Mouse (Mus musculus): Measurements from ENCODE around the gene Agmo. TPM values are rescaled to one million over a fixed set of nuclear protein-coding genes. Genes with fewer than 3 reads are reported as not detected.

Gene Agmo
- polyA plus RNA-seq, 1 experiment from 2014 or later, result 0.37 TPM

- Histone ChIP-seq H3K36me3 (no peaks in the 10 kb centered on the region), H3K27me3 (replicated peaks) (no peaks in the 10 kb centered on the region), H3K27ac (ENCODE audit: poor library complexity, severe bottlenecking) (no peak overlapping the region), H3K9me3 (replicated peaks) (no peaks in the 10 kb centered on the region), H3K4me3 (no peak overlapping the region), H3K9ac (no peak overlapping the region), H3K4me2 (no peak overlapping the region), H3K4me1 (replicated peaks) (no peaks in the 10 kb centered on the region)
- 76% methylated on average over 3 of the region's 3 CpGs for WGBS
- ATAC-seq (ENCODE audit: insufficient number of reproducible peaks, low FRiP score), result no peak
Observed at GRCm38 (mm10) chr12:37524662-37525061, 283.2 kb downstream of the Agmo start.

DNA sequence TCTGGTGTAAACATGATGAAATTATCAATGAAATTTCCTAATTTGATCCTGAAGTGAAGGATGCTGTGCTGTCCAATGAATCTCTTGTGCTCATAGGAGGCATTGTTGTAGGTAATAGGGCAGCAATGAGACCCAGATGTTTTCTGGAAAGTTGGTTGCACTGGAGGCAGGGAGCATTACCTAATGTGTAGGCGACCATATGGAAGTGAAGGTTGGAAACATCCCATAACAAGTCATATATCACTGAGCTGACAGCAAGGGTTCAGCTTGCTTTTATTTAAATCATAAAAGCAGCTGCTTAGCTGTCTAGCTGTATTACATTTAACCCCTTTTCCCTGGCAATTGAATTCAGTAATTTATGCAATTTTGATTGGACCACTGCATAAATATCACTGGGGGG lies 299.6 kb downstream of the Agmo start:
- H3K27ac ChIP-seq (ENCODE audit: poor library complexity, severe bottlenecking), result no peak overlapping the region
- H3K4me2 ChIP-seq, result no peak overlapping the region
- H3K9ac ChIP-seq, result no peak overlapping the region
- no peaks in the 10 kb centered on the region for H3K27me3 ChIP-seq (replicated peaks)
- H3K4me1 ChIP-seq (replicated peaks), result no peaks in the 10 kb centered on the region
- 69% methylated on average over 1 of the region's 1 CpGs for WGBS
- no peaks in the 10 kb centered on the region for H3K36me3 ChIP-seq
- no peaks in the 10 kb centered on the region for H3K9me3 ChIP-seq (replicated peaks)
- no peak for ATAC-seq (ENCODE audit: insufficient number of reproducible peaks, low FRiP score)
- no peak overlapping the region for H3K4me3 ChIP-seq

- no peaks in the 10 kb centered on the region for H3K9me3 ChIP-seq (replicated peaks)
- H3K4me3 ChIP-seq, result no peak overlapping the region
- no peak overlapping the region for H3K4me2 ChIP-seq
- no peak overlapping the region for H3K9ac ChIP-seq
- no peaks in the 10 kb centered on the region for H3K27me3 ChIP-seq (replicated peaks)
- H3K27ac ChIP-seq (ENCODE audit: poor library complexity, severe bottlenecking), result no peak overlapping the region
- ATAC-seq (ENCODE audit: insufficient number of reproducible peaks, low FRiP score), result no peak
- no peaks in the 10 kb centered on the region for H3K4me1 ChIP-seq (replicated peaks)
- 37% methylated on average over 1 of the region's 1 CpGs for WGBS
- H3K36me3 ChIP-seq, result no peaks in the 10 kb centered on the region
Observed at GRCm38 (mm10) chr12:37558284-37558683, 316.8 kb downstream of the Agmo start.

GRCm38 (mm10) chr12:37565882-37566596 lies 324.6 kb downstream of the Agmo start:
- H3K4me3 ChIP-seq, result no peak overlapping the region
- H3K36me3 ChIP-seq, result no peaks in the 10 kb centered on the region
- WGBS, result 73% methylated on average over 5 of the region's 5 CpGs
- no peak for ATAC-seq (ENCODE audit: insufficient number of reproducible peaks, low FRiP score)
- H3K9me3 ChIP-seq (replicated peaks), result no peaks in the 10 kb centered on the region
- no peak overlapping the region for H3K27ac ChIP-seq (ENCODE audit: poor library complexity, severe bottlenecking)
- no peak overlapping the region for H3K4me2 ChIP-seq
- H3K4me1 ChIP-seq (replicated peaks), result no peaks in the 10 kb centered on the region
- H3K27me3 ChIP-seq (replicated peaks), result no peaks in the 10 kb centered on the region
- H3K9ac ChIP-seq, result no peak overlapping the region

- 70% methylated on average over 3 of the region's 3 CpGs for WGBS
- no peak overlapping the region for H3K27ac ChIP-seq (ENCODE audit: poor library complexity, severe bottlenecking)
- no peaks in the 10 kb centered on the region for H3K27me3 ChIP-seq (replicated peaks)
- no peaks in the 10 kb centered on the region for H3K4me1 ChIP-seq (replicated peaks)
- H3K9me3 ChIP-seq (replicated peaks), result peaks cover 5% of the 10 kb centered on the region; the same call in 1 of the 2 replicates
- H3K36me3 ChIP-seq, result no peaks in the 10 kb centered on the region
- no peak overlapping the region for H3K4me3 ChIP-seq
- no peak overlapping the region for H3K4me2 ChIP-seq
- ATAC-seq (ENCODE audit: insufficient number of reproducible peaks, low FRiP score), result no peak
- no peak overlapping the region for H3K9ac ChIP-seq
Observed at GRCm38 (mm10) chr12:37571922-37572321, 330.5 kb downstream of the Agmo start.

DNA sequence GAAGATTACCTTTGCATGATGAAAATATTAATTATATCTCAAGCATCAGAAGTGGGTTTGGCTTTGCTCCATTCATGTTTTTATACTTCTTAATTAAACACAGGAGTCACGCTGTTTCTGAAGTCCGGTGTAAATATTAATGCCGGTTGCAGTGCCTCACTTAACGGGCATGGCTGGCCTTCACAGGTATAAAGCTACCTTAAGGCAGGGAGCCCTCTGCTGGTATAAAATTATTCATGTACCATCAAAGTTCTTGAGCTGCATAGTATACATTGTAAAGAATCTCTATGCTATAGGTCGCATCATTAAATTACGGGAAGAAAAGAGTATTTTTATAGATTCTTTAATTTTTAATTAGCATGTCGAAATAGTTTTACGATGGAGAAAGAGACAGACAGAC lies 341.3 kb downstream of the Agmo start:
- Histone ChIP-seq H3K4me2 (no peak overlapping the region), H3K36me3 (no peaks in the 10 kb centered on the region), H3K27me3 (replicated peaks) (no peaks in the 10 kb centered on the region), H3K4me3 (no peak overlapping the region), H3K9ac (no peak overlapping the region), H3K4me1 (replicated peaks) (no peaks in the 10 kb centered on the region), H3K27ac (ENCODE audit: poor library complexity, severe bottlenecking) (no peak overlapping the region), H3K9me3 (replicated peaks) (no peaks in the 10 kb centered on the region)
- no peak for ATAC-seq (ENCODE audit: insufficient number of reproducible peaks, low FRiP score)
- WGBS, result 75% methylated on average over 8 of the region's 8 CpGs

- Histone ChIP-seq H3K4me2 (no peak overlapping the region), H3K4me3 (no peak overlapping the region), H3K36me3 (no peaks in the 10 kb centered on the region), H3K9me3 (replicated peaks) (no peaks in the 10 kb centered on the region), H3K4me1 (replicated peaks) (no peaks in the 10 kb centered on the region), H3K27ac (ENCODE audit: poor library complexity, severe bottlenecking) (no peak overlapping the region), H3K27me3 (replicated peaks) (no peaks in the 10 kb centered on the region), H3K9ac (no peak overlapping the region)
- 65% methylated on average over 3 of the region's 3 CpGs for WGBS
- no peak for ATAC-seq (ENCODE audit: insufficient number of reproducible peaks, low FRiP score)
Observed at GRCm38 (mm10) chr12:37592853-37593252, 351.4 kb downstream of the Agmo start.

DNA sequence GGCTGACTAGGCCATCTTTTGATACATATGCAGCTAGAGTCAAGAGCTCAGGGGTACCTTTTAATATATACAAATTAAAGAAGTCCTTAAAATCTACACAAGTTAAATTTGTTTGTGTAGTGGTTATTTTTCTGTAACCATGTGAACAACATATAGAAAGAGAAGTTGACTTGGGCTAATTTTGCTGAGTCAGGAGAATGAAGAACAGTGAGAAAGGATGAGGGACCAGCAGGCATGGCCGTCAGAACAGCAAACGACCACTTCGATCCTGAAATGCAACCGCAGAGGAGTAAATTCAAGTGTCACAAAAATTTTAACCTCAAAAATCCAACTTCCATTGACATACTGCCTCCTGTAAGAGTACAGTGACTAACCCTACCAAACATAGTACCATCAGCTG lies 371.4 kb downstream of the Agmo start:
- Histone ChIP-seq H3K9me3 (replicated peaks) (no peaks in the 10 kb centered on the region), H3K27ac (ENCODE audit: poor library complexity, severe bottlenecking) (no peak overlapping the region), H3K4me2 (no peak overlapping the region), H3K9ac (no peak overlapping the region), H3K27me3 (replicated peaks) (no peaks in the 10 kb centered on the region), H3K36me3 (no peaks in the 10 kb centered on the region), H3K4me3 (no peak overlapping the region), H3K4me1 (replicated peaks) (no peaks in the 10 kb centered on the region)
- WGBS, result 85% methylated on average over 4 of the region's 4 CpGs
- ATAC-seq (ENCODE audit: insufficient number of reproducible peaks, low FRiP score), result no peak

DNA sequence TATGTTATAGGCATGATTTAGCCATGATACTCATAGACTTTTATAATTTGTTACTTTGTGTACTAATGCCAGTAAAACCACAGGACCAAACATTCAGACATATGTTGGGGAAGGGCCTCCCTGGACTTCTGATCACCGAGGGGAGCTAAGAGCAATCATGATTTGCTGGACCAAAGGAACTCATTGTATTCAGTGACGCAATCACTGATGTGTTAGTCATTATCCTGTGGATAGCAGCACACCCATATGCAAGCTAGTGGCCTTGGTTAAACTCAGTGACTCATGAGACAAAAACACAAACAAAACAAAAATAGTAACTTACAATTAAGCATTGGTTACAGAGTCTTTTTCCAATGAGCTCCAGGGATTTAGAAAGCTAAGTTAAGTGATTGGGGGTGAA lies 373.3 kb downstream of the Agmo start:
- H3K9ac ChIP-seq, result no peak overlapping the region
- no peak for ATAC-seq (ENCODE audit: insufficient number of reproducible peaks, low FRiP score)
- no peaks in the 10 kb centered on the region for H3K4me1 ChIP-seq (replicated peaks)
- no peaks in the 10 kb centered on the region for H3K27me3 ChIP-seq (replicated peaks)
- H3K27ac ChIP-seq (ENCODE audit: poor library complexity, severe bottlenecking), result no peak overlapping the region
- H3K9me3 ChIP-seq (replicated peaks), result no peaks in the 10 kb centered on the region
- H3K4me2 ChIP-seq, result no peak overlapping the region
- no peaks in the 10 kb centered on the region for H3K36me3 ChIP-seq
- H3K4me3 ChIP-seq, result no peak overlapping the region
- WGBS, result 65% methylated on average over 2 of the region's 2 CpGs

GRCm38 (mm10) chr12:37624078-37624477 lies 382.6 kb downstream of the Agmo start:
- no peak overlapping the region for H3K27ac ChIP-seq (ENCODE audit: poor library complexity, severe bottlenecking)
- no peaks in the 10 kb centered on the region for H3K36me3 ChIP-seq
- H3K4me1 ChIP-seq (replicated peaks), result no peaks in the 10 kb centered on the region
- no peak overlapping the region for H3K4me2 ChIP-seq
- H3K9ac ChIP-seq, result no peak overlapping the region
- no peak overlapping the region for H3K4me3 ChIP-seq
- ATAC-seq (ENCODE audit: insufficient number of reproducible peaks, low FRiP score), result no peak
- H3K9me3 ChIP-seq (replicated peaks), result no peaks in the 10 kb centered on the region
- no peaks in the 10 kb centered on the region for H3K27me3 ChIP-seq (replicated peaks)

Measured in heart, embryonic 12.5 days (tissue).